Mouse (Mus musculus) cerebellum, adult 2 months (tissue): ENCODE measurements around the gene Ush1g.

Experiments
- CTCF ChIP-seq: fragments of 200-500 bp; IDR thresholded peaks from 2 replicates; pipeline ENCODE4 v1.5.1; 2011; ENCODE audit warnings: low read depth, mild to moderate bottlenecking, control low read depth, low read length, moderate library complexity, borderline replicate concordance; ENCODE audit not compliant: insufficient read depth
- POLR2A ChIP-seq: fragments of 200-500 bp; IDR thresholded peaks from 2 replicates; pipeline ENCODE4 v1.6.1; 2011; ENCODE audit warnings: low read length, control low read depth, borderline replicate concordance; ENCODE audit not compliant: insufficient read depth

DNA sequence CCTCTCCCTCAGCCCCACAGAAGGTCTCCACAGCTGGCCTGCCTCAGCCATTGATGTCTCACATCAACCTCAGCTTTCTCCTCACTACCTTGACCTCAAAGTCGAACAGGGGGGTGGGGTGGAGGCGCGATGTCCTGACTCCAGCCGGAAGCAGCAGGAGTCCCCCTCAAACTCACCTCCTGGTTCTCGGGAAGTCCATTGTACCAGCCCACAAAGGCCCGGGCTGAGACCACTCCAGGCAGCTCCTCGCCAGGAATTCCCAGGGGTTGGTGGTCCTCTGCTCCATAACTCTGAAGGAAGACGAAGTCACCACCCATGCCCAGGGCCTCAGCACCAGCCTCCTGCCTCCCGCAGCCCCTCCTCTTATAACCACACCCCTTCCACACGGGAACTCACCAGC is 50.4 kb downstream of the Ush1g start:
- no peak for TF ChIP-seq CTCF
- TF ChIP-seq POLR2A: no peak
